In genomic region chr7:79607263-79607921, GRCm38 (mm10) we compare ENCODE assay signal across 8 mouse cellular contexts. TPM values are rescaled to one million over a fixed set of nuclear protein-coding genes. Genes with fewer than 3 reads are reported as not detected.
A peak's percentile ranks its signal among the peaks of the same experiment; 100 is the strongest.
DNase-seq lines count a peak whose midpoint lies in the region; ATAC-seq lines count a peak whose summit lies in the region.

No protein-coding gene starts in this region.

- ATAC-seq in erythroid progenitor cell, adult 5-6 weeks (replicated peaks; ENCODE audit: low FRiP score, poor library complexity, severe bottlenecking): no peak

- peak; percentile 62 for DNase-seq in kidney, postnatal 10 days
- no peak for DNase-seq in kidney, adult 11 months
- DNase-seq in embryo, embryonic 11.5 days (ENCODE audit: low read depth, low spot score): peak; percentile 36
- DNase-seq in induced T-regulatory cell, adult 2 months (ENCODE audit: low read depth): peak; percentile 49
- peak; percentile 65 for DNase-seq in mesoderm, embryonic 11.5 days (ENCODE audit: low read depth, low spot score)
- peak; percentile 63 for DNase-seq in thymus, postnatal 4 days
- no peak for DNase-seq in cerebellum, postnatal 36 days

RNA-seq across cellular contexts. Expression of gene Rhcg, which starts 10.1 kb away (rescaled TPM):
- total RNA-seq in erythroid progenitor cell, adult 5-6 weeks (2015; ENCODE audit: low replicate concordance): not detected in 2 replicates
- total RNA-seq in erythroid progenitor cell, adult 5-6 weeks (2017; ENCODE audit: low replicate concordance): not detected in 2 replicates

RNA-seq across cellular contexts. Expression of gene Ticrr, which starts 52.6 kb away (rescaled TPM):
- total RNA-seq in erythroid progenitor cell, adult 5-6 weeks (2015; ENCODE audit: low replicate concordance): 52.3 and 68.3 TPM in 2 replicates
- total RNA-seq in erythroid progenitor cell, adult 5-6 weeks (2017; ENCODE audit: low replicate concordance): 52.8 and 65.1 TPM in 2 replicates

Comparison
In these comparisons a context has a peak if more than half of its experiments do, and no peak if none do; other contexts are left out.
1. DNase-seq: peak in kidney, postnatal 10 days (single experiment), embryo, embryonic 11.5 days (single experiment), induced T-regulatory cell, adult 2 months (single experiment), mesoderm, embryonic 11.5 days (single experiment) and thymus, postnatal 4 days (single experiment); none in kidney, adult 11 months (single experiment) and cerebellum, postnatal 36 days (0 of 2).